Comparison of ENCODE assay signal across 13 mouse cellular contexts in the genomic region with DNA sequence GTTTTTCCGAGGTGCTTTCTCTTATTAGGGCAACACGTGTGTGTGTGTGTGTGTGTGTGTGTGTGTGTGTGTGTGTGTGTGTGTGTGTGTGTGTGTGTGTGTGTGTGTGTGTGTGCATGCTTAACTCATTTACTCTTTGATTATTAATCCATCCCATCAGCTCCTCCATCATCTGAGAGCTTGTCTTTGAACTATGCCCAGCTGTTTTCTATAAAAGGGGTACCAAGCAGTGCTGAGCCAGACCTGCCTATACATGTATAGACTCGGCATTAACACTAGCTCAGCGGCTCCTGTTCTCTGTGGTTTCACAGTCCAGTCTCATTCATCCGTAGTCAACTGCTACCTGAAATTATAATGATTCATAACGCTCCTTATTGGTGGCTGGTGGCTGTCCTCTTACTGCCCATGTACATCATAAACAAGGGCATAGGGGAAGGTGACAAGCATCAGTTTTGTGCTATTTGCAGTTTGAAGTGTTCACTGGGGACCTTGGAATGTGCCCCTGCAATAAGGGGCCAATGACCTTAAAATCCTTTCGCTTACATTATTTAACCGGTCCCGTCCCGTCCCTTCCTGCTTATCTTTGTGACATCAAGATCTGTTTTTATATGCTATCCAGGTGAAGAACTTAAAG.
"Had no signal": no experiment of that assay in that cellular context is flagged by ENCODE, and none has a peak within 500 bp of the region (broad histone marks: within the 10 kb centered on the region; RNA-seq: fewer than 3 reads in every experiment).

No protein-coding gene starts in this region.

- H3K27ac ChIP-seq: layer of hippocampus, adult 2 months; liver, embryonic 13.5 days; neural tube, embryonic 15.5 days; stomach, postnatal 0 days had no signal

- H3K4me3 ChIP-seq: layer of hippocampus, adult 2 months; liver, embryonic 13.5 days; myocyte; neural tube, embryonic 15.5 days had no signal

- H3K36me3 ChIP-seq: liver, embryonic 13.5 days; neural tube, embryonic 15.5 days had no signal

- H3K4me2 ChIP-seq: liver, embryonic 13.5 days; neural tube, embryonic 15.5 days had no signal

- H3K9ac ChIP-seq: liver, embryonic 13.5 days; liver, postnatal 0 days; neural tube, embryonic 15.5 days had no signal

- DNase-seq: kidney, adult 11 months; kidney, adult 9 months; kidney, postnatal 10 days; kidney, postnatal 4 days; left cerebral cortex, postnatal 4 days; liver, embryonic 13.5 days; liver, postnatal 0 days; midbrain, embryonic 14.5 days; thymus, postnatal 36 days had no signal

- ATAC-seq: liver, postnatal 0 days had no signal

- H3K9me3 ChIP-seq: liver, embryonic 13.5 days; neural tube, embryonic 15.5 days had no signal

- H3K4me1 ChIP-seq: liver, embryonic 13.5 days had no signal

- H3K27me3 ChIP-seq: liver, embryonic 13.5 days; neural tube, embryonic 15.5 days had no signal
